Mouse (Mus musculus) common myeloid progenitor, adult 5-6 weeks (primary cell): ENCODE measurements around the gene Cacna1g. TPM values are rescaled to one million over a fixed set of nuclear protein-coding genes. Genes with fewer than 3 reads are reported as not detected.
A peak's percentile ranks its signal among the peaks of the same experiment; 100 is the strongest.

Source experiments
- ATAC-seq: replicated peaks from 2 replicates; pipeline ENCODE4 v1.8.0; 2016; ENCODE audit warnings: low read depth, mild to moderate bottlenecking, moderate TSS enrichment, inconsistent platforms; ENCODE audit not compliant: poor library complexity, severe bottlenecking
- total RNA-seq: library from RNA; stranded (forward); fragments of 200-1000, 187-1606 nt; gene quantifications from 2 replicates; pipeline ENCODE4 v1.2.3, GENCODE M21; 2017

The Cacna1g gene
- 0.34 TPM in 1 of 2 replicates, not detected in the other for total RNA-seq

- peak; percentile 85 for ATAC-seq
Observed at GRCm38 (mm10) chr11:94473707-94474543, at the start of gene Cacna1g. Gene Cacna1g, minus strand, starts transcription at chr11:94474198.

DNA sequence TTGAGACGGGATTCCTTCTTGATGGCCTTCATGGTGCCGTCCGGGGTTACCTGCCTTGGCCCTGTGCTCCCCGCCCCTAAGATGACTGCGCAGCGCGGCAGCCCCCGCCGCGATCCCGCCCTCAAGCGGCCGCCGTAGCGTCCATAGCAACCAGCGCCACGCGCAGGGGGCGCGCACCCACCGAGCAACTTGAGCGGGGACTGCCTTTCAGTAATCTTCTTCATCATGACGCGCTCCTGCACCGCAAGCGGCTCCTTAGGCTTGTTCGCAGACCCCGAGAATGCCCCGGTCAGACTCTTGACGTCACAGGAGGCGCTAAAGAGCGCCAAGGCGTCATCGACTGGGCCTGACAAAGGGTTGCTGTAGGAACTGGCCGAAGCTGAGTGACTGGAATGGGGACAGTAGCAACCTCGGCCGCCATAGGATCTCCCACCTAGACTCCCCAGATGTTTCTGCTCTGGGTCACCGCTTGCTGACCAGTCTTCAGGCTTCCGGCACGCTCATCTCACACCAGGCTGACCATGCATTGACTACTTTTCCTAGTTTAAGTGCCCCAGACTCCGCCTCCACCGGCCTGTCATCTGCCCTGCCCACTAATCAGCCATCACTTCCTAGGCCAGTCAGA lies 47.3 kb upstream of the Cacna1g start, which contains the start of gene Mycbpap:
Mycbpap (minus strand) TSS at position 524 of the 625 bp plus-strand sequence.
- ATAC-seq, result peak; percentile 86

- ATAC-seq, result no peak
Observed at GRCm38 (mm10) chr11:94513452-94513851, 39.5 kb upstream of the Cacna1g start.

DNA sequence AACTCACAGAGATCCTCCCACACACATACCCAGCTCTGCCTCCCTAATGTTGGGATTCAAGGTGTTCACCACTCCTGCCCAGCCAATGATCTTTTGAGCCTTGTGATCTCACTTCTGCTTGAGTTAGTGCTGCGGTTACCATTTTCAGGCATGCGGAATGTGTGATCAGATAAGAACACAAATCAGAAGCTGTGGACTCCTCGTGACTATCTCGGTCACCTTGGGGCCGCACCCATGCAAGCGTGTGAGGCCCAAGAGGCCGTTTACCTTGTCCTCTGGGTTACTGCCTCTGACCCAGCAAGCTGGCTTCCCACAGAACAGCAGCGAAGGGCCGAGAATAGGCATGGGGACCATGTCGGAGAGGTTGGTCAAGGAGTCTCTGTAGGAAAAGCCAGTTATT lies 35.0 kb upstream of the Cacna1g start:
- ATAC-seq, result no peak

DNA sequence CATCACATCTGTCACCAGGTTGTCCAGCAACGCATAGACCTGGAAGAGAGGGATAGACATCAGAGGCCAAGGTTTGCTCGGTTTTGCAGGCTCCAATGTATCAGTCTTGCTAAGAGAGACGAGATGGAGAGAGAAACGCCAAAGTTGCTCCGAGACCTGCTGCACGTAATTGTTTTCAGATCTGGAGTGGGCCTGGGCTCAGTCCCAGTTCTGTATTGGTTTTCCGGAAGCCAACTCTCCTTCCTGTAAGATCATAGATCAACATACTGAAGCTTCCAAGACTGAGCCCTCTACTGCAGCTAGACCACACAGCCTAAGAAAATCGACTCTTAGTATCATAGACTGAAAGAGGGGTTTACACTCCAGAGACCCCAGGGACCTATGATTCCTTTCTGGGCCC lies 27.5 kb upstream of the Cacna1g start:
- ATAC-seq, result no peak

DNA sequence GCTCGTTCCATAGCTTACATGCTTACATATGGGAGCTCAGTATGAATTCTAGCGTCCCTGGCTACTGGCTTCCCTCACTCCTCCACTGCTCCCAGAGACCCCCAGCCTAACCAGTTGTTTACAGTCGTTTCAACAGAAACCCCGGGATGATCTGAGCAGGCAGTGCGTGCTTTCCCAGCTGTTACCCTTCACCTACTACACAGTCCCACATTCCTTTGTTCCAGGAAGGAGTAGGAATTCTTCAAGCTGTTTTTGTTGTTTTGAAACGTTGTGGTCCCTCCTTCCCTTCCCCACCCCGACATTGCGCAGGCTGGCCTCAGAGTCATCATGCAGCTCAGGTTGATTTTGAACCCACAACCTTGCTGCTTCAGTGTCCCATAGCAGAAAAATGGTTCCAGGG lies 26.4 kb upstream of the Cacna1g start:
- no peak for ATAC-seq

GRCm38 (mm10) chr11:94499661-94500152 lies 25.7 kb upstream of the Cacna1g start, which contains the start of gene Epn3:
Gene Epn3, minus strand, starts transcription at chr11:94499974.
- peak; percentile 27 for ATAC-seq

DNA sequence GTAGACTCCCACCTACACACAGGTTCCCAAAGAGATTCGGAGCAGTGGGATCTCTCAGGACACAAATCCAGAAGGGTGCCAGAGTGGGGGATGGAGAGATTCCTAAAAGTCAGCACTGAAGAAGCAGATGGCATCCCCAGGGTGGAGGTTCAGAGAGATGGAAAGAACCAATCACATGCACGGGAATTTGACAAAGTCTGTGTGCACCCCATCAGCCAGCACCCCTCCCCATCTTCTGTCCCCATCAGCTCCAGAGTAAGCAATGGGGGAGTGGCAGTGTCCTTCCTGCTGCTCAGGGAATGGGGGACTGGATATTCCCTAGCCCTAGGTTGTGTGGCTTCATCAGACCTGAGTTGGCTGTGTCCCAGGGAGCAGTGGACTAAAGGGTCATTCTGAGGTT lies 25.0 kb upstream of the Cacna1g start:
- ATAC-seq, result no peak

DNA sequence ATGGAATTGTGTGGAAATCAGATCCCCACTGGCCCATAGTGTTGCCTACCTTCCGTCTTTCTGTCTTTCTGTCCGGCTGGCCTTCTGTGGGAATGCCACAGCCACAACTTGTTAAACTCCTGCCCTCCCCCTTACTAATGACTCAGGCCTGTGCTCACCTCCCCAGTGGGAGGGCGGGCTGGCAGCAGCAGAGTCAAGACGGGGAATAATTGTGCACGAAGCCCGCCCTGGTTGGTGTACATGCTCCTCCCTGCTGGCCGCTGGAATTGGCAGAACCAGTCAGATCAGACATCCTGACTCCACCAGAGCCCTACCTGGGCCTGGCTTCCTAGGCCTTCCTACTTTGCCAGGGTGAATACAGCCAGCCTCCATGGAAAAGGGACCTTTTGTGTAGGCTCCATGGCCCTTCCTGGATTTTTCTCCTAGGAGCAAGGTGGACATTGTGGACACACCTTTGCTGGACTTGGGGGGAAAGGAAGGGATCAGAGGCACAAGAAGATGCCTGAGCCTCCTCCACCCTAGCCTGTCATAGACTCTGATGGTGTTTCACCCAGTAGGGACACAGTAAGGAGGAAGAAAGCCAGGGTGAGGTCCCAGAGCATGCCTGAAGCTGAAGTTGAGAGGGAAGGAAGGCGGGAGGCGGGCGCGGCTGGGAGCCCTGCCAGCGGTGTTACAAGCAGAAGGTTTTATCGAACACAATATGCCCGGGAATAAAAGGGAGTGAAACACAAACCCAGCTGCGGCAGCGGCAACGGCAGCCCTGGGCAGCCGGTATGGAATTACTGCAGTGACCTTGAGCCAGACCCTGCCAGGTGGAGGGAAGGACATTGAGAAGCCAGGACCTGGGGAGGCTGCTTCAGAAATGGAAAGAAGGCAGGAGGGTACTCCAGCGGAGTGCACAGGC lies 24.3 kb upstream of the Cacna1g start:
- ATAC-seq, result peak; percentile 36; the same call in 1 of the 2 replicates

GRCm38 (mm10) chr11:94495415-94495814 lies 21.4 kb upstream of the Cacna1g start:
- no peak for ATAC-seq

- ATAC-seq, result peak; percentile 53; the same call in 1 of the 2 replicates
Observed at GRCm38 (mm10) chr11:94491749-94492099, 17.7 kb upstream of the Cacna1g start.

DNA sequence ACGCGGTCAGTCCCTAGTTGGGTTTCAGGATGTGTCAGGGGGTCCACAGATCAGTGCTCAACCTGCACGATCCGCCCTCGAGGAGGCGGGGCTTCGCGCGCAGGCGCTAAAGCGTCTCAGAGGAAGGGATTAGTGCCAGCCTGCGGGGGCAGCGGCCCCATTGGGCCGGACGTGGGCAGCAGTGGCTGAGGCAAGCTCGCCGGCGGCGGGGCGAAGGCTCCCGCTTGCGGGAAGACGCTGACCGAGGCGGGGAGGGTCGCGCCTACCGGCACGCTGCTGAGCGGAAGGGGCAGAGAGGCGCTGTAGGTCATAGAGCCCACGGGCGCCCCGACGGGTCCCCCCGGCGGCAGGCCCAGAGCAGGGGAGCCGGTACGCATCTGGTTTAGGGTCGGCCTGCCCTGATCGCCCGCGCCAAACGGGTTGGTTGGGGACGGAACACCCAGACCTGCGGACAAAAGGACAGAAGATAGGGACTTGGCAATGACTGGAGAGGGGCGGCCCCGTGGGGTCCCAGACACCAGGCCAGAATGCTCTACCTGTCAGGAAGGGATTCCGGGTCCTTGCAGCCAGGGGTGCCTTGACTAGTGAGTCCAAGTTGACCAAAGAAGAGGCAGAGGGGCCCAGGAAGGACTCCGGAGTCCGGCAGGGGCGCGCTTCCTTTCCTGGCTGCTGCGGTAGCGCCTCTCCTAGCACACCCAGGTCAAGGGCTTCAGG lies 17.2 kb upstream of the Cacna1g start:
- ATAC-seq, result peak; percentile 57

DNA sequence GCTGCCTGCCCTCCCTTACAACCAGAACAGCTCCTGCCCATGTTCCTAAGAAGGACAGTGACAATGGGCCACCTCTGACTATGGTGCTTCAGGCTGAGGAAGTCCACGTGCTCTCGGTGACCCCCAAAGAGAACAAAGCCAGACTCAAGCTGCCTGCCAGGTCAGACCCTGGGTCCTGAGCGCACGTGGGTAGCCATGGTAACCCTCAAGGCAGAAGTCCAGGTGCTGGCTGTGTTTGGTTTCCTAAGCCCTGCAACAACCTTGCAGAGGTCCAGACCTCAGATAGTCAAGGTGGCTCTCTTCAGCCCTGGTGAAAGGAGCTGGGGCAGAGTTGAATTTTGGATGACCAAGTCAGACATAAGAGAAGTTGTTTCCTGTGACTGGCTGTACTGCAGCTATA lies 15.7 kb upstream of the Cacna1g start:
- no peak for ATAC-seq

GRCm38 (mm10) chr11:94488767-94489533 lies 15.0 kb upstream of the Cacna1g start:
- ATAC-seq, result no peak

DNA sequence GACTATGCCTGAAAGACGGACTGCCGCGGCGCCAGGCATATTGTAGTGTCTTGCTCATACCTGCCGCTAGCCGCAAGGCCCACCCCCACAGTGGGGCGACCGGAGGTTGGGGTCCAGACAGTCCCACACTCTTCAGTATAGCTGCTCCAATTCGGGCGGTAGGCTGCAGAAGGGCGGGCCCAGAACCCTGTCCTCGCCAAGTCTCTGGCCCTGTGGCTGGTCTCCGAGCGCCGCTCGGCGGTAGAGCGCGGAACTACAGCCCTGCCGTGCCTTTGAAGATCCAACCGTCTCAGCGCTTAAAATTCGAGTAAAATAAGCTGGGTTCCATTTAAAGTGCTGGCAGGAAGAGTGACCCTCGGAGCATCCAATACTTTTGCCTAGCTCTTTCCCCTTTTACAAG lies 12.0 kb upstream of the Cacna1g start, which contains the start of gene Spata20:
Spata20 (minus strand) TSS at position 179 of the 400 bp plus-strand sequence.
- peak; percentile 87 for ATAC-seq

DNA sequence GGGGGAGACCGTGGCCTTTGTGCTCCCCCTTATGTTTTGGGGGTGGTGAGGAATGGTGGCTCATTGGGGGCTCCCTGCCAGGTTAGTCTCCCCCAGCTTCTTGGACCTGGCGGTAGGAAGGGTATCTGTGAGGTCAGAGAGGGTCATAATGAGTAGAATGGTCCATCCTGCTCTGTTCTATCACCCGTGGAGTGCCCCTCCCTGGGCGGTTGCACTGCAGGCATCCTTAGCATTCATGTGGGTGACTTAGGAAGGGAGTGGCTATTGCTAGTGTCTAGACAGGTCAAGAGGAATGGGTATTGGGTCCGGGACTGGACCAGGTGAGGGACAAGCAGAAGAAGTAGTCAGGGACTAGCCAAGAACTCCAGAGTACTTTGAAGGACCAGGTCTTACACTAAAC lies 11.2 kb upstream of the Cacna1g start:
- no peak for ATAC-seq

DNA sequence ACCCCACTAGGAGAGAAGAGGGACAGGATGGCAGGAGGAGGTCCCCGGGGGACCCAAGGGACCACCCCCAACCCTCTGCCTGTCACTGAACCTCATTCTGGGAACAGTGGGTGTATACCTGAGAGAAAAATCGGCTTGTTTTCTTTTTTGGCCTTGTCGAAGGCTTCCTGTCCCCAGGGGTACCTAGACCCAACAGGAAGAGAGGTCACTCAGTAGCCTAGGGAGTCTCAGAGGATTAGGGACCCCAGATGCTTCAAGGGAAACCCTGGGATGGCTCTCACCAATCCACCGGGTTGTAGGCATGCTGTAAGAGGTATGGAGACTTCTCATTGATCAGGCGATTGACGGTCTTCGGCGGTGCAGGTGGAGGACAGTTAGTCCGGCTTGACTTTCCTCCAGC lies 10.6 kb upstream of the Cacna1g start:
- ATAC-seq, result no peak

GRCm38 (mm10) chr11:94483921-94484320 lies 9.9 kb upstream of the Cacna1g start:
- ATAC-seq, result no peak

- no peak for ATAC-seq
Observed at GRCm38 (mm10) chr11:94483436-94483835, 9.4 kb upstream of the Cacna1g start.
